28 mouse cellular contexts compared by ENCODE assay signal in genomic region chr14:56234556-56234955, GRCm38 (mm10). TPM values are rescaled to one million over a fixed set of nuclear protein-coding genes. Genes with fewer than 3 reads are reported as not detected.
"Had no signal": no experiment of that assay in that cellular context is flagged by ENCODE, and none has a peak within 500 bp of the region (broad histone marks: within the 10 kb centered on the region; RNA-seq: fewer than 3 reads in every experiment).

Gzmc (minus strand) TSS chr14:56234656.

- DNase-seq: cerebellum, adult 8-10 months; cerebellum, adult 9-10 months; cerebellum, adult 9-11 months; cerebellum, postnatal 10 days; cerebellum, postnatal 14 days; cerebellum, postnatal 25 days; cerebellum, postnatal 36 days; embryo, embryonic 11 days; forebrain, postnatal 0 days; gastrocnemius, adult 2 months; gastrocnemius, postnatal 10 days; gastrocnemius, postnatal 14 days; gastrocnemius, postnatal 25 days; gastrocnemius, postnatal 36 days; heart, adult 18-20 months; heart, adult 2 months had no signal

RNA-seq across cellular contexts. Expression of gene Gzmc, which starts in this region (rescaled TPM):
- polyA plus RNA-seq: cortical plate, adult 2 months; embryonic facial prominence, embryonic 11.5 days; embryonic facial prominence, embryonic 12.5 days; erythroblast, embryonic 14.5 days; forebrain, embryonic 10.5 days; forebrain, embryonic 11.5 days; forebrain, embryonic 12.5 days; forebrain, embryonic 13.5 days; forebrain, embryonic 14.5 days; forebrain, embryonic 15.5 days; forebrain, embryonic 16.5 days; forebrain, postnatal 0 days; gonadal fat pad, adult 2 months; heart, adult 2 months had no signal
